Mouse (Mus musculus): ENCODE results near the gene Myo1b. TPM values are rescaled to one million over a fixed set of nuclear protein-coding genes. Genes with fewer than 3 reads are reported as not detected.

Myo1b gene
- total and polyA plus RNA-seq, 3 experiments, result not detected

GRCm38 (mm10) chr1:51849570-51850211, 66.2 kb downstream of the Myo1b start:
- no peaks in the 10 kb centered on the region for H3K79me2 ChIP-seq (ENCODE audit: control insufficient read depth, insufficient read depth, low read length, poor library complexity)
- no peaks in the 10 kb centered on the region for H3K27me3 ChIP-seq (ENCODE audit: control insufficient read depth in 1 of 2, insufficient read depth in 2 of 2, low read length in 2 of 2)
- H3K4me3 ChIP-seq (ENCODE audit: control insufficient read depth in 1 of 2, insufficient read depth in 1 of 2, low read depth in 2 of 2, low read length in 2 of 2), result no peak overlapping the region
- no peak for TF ChIP-seq MYC (IDR thresholded peaks at IDR 0.05; ENCODE audit: low read depth, low read length)
- TF ChIP-seq USF1 (IDR thresholded peaks at IDR 0.05; ENCODE audit: low read depth, low read length), result no peak
- no peak for TF ChIP-seq MXI1 (IDR thresholded peaks at IDR 0.05; ENCODE audit: low read depth, low read length)
- no peak for TF ChIP-seq TAL1 (IDR thresholded peaks at IDR 0.05; ENCODE audit: low read length)
- TF ChIP-seq E2F4 (IDR thresholded peaks at IDR 0.05; ENCODE audit: borderline replicate concordance, low read depth, low read length), result no peak
- TF ChIP-seq ZC3H11A (IDR thresholded peaks at IDR 0.05; ENCODE audit: low read depth, low read length), result no peak
- no peak for TF ChIP-seq HCFC1 (IDR thresholded peaks at IDR 0.05; ENCODE audit: low read depth, low read length)
- TF ChIP-seq ZNF384 (IDR thresholded peaks at IDR 0.05; ENCODE audit: low read depth, low read length), result no peak
- TF ChIP-seq GATA1 (IDR thresholded peaks at IDR 0.05; ENCODE audit: low read depth, low read length), result no peak
- no peak for TF ChIP-seq POLR2A (IDR thresholded peaks at IDR 0.05; ENCODE audit: control insufficient read depth in 1 of 2, insufficient read depth in 1 of 2, low read depth in 1 of 2, low read length in 2 of 2, poor library complexity in 1 of 2)
- no peak for TF ChIP-seq SIN3A (IDR thresholded peaks at IDR 0.05; ENCODE audit: low read length)
- no peak for TF ChIP-seq MYB (IDR thresholded peaks at IDR 0.05; ENCODE audit: low read depth, low read length)
- no peak for TF ChIP-seq MEF2A (IDR thresholded peaks at IDR 0.05; ENCODE audit: extremely low read depth, insufficient replicate concordance, low read depth, low read length, poor library complexity, severe bottlenecking)
- H3K9me3 ChIP-seq (replicated peaks; ENCODE audit: insufficient read depth, low read length), result no peaks in the 10 kb centered on the region
- H3K36me3 ChIP-seq (ENCODE audit: control insufficient read depth in 1 of 2, insufficient read depth in 2 of 2, low read length in 2 of 2), result no peaks in the 10 kb centered on the region
- H3K9ac ChIP-seq (ENCODE audit: control insufficient read depth, low read depth, low read length, poor library complexity, severe bottlenecking), result no peak overlapping the region
- no peak overlapping the region for H3K27ac ChIP-seq (ENCODE audit: control insufficient read depth, low read depth, low read length)
- H3K4me1 ChIP-seq (ENCODE audit: control insufficient read depth in 1 of 2, insufficient read depth in 2 of 2, low read length in 2 of 2), result no peaks in the 10 kb centered on the region
- no peak for DNase-seq (ENCODE audit: low read depth, low spot score)

DNA sequence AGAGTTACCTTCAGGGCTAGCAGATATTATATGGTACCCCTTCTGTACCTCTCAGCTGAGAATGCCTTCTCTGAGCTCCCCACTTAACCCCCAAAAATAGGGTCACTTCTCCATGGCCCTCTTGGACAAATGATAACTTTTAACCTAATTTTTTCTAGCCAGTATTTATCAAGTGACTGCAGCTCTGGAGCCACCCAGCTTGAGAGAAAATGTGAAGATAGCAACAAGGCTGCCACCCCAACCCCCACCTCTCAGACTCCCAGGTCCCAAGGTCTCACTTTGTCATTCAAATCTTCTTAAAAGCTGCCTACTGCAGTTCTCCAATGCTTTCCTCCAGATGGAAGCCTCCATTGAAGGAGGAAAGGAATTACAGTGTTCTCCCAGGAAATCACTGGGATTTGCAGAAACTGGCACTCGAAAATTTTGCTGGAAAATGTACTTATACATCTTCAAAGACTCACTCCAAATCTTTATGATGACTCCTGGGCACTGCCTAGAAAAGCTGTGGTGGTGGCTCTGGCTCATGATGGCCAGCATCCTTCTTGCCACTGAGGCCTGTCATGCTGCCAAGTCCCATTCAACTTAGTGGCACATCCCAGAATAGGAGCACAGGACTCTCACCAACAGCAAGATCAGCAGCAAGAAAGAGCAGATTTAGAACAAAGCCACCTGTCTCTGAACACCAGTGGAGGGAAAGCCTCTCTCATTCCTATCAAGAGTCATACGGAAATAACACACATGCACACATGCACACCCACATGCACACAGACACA, 70.4 kb downstream of the Myo1b start:
- H3K36me3 ChIP-seq (ENCODE audit: control insufficient read depth in 1 of 2, insufficient read depth in 2 of 2, low read length in 2 of 2), result no peaks in the 10 kb centered on the region

More for the DNA sequence above, 70.4 kb downstream of the Myo1b start:
- no peak overlapping the region for H3K27ac ChIP-seq (ENCODE audit: control insufficient read depth, low read depth, low read length)
- H3K4me3 ChIP-seq (ENCODE audit: control insufficient read depth in 1 of 2, insufficient read depth in 1 of 2, low read depth in 2 of 2, low read length in 2 of 2), result no peak overlapping the region
- TF ChIP-seq GABPA (IDR thresholded peaks at IDR 0.05; ENCODE audit: low read depth, low read length), result no peak
- H3K9me3 ChIP-seq (replicated peaks; ENCODE audit: insufficient read depth, low read length), result no peaks in the 10 kb centered on the region
- no peak overlapping the region for H3K9ac ChIP-seq (ENCODE audit: control insufficient read depth, low read depth, low read length, poor library complexity, severe bottlenecking)
- no peaks in the 10 kb centered on the region for H3K4me1 ChIP-seq (ENCODE audit: control insufficient read depth in 1 of 2, insufficient read depth in 2 of 2, low read length in 2 of 2)
- no peaks in the 10 kb centered on the region for H3K27me3 ChIP-seq (ENCODE audit: control insufficient read depth in 1 of 2, insufficient read depth in 2 of 2, low read length in 2 of 2)
- no peaks in the 10 kb centered on the region for H3K79me2 ChIP-seq (ENCODE audit: control insufficient read depth, insufficient read depth, low read length, poor library complexity)
- no peak for DNase-seq (ENCODE audit: low read depth, low spot score)

All from MEL (cell line).